Mouse (Mus musculus) cortical plate, adult 2 months (tissue): Measurements from ENCODE around the gene Ppan.

Experiments
- CTCF ChIP-seq: fragments of 200-500 bp; IDR thresholded peaks from 2 replicates; pipeline ENCODE4 v1.5.1; 2011; ENCODE audit warnings: mild to moderate bottlenecking, control low read depth, low read length; ENCODE audit not compliant: insufficient read depth; ENCODE audit errors: extremely low read depth
- POLR2A ChIP-seq: fragments of 200-500 bp; IDR thresholded peaks from 2 replicates; pipeline ENCODE4 v1.6.1; 2011; ENCODE audit warnings: mild to moderate bottlenecking, low read length, control low read depth; ENCODE audit not compliant: insufficient read depth; ENCODE audit errors: extremely low read depth

DNA sequence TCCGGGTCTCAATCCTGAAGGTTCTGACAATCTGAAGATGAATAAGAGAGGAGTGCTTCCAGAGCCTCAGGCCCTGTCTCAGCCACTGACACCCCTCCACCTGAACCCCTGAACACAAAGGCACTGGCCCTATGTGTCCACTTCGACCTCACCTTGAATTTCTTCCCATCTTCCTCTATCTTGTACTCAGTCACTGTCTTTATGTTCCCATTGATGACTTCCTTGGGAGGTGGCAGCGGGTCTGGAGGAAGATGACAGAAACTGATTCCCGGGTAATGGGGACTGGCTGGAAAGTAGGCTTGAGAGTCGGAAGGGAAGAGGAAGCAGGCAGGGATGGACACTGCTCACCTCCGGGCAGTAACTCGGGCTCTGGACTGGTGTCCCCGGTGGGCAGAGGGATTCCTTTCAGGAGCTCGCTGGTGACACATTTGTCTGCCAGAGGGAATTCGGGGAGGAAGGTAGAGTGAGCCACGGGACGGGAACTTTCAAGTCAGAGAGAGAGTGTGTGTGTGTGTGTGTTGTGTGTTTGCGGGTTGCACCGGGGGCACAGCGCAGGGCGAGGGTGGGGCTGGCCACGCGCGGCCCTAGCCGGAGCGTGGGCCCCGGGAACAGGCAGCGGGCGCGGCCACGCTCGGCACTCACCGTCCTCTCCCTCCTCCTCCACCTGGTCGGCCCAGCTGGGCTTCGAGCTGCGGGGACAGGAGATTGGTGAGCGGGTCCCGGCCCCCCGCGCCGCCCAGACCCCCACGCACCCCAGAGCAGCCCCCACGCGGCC, 9.9 kb downstream of the Ppan start:
- TF ChIP-seq CTCF: no peak
- no peak for TF ChIP-seq POLR2A
